Mouse (Mus musculus) myocyte (in vitro differentiated cells): ENCODE measurements around the gene Shroom3. TPM values are rescaled to one million over a fixed set of nuclear protein-coding genes. Genes with fewer than 3 reads are reported as not detected.

Experiments used
- H3K27me3 ChIP-seq: one replicate; pipeline ENCODE4 v1.6.1; 2011; ENCODE audit not compliant: control insufficient read depth, insufficient read depth, insufficient read length
- H3K36me3 ChIP-seq: one replicate; pipeline ENCODE4 v1.6.1; 2011; ENCODE audit not compliant: control insufficient read depth, insufficient read depth
- H3K4me2 ChIP-seq: one replicate; pipeline ENCODE4 v1.6.1; 2011; ENCODE audit warnings: low read depth, control low read depth
- H3K4me3 ChIP-seq: one replicate; pipeline ENCODE4 v1.5.1; 2011; ENCODE audit warnings: mild to moderate bottlenecking, control low read depth, moderate library complexity
- H3K79me2 ChIP-seq: one replicate; pipeline ENCODE4 v1.6.1; 2011; ENCODE audit not compliant: control insufficient read depth, insufficient read depth
- H3ac ChIP-seq: one replicate; pipeline ENCODE4 v1.6.1; 2011; ENCODE audit not compliant: control insufficient read depth, insufficient read length
- CEBPB ChIP-seq: IDR thresholded peaks from 2 replicates; pipeline ENCODE4 v1.6.1; 2011; ENCODE audit warnings: mild to moderate bottlenecking, moderate library complexity; ENCODE audit not compliant: poor library complexity, insufficient read depth, severe bottlenecking
- E2F4 ChIP-seq: IDR thresholded peaks from one replicate; pipeline ENCODE4 v1.6.1; 2011; ENCODE audit warnings: mild to moderate bottlenecking, control low read depth, moderate library complexity; ENCODE audit not compliant: insufficient read depth
- MAX ChIP-seq: IDR thresholded peaks from one replicate; pipeline ENCODE4 v1.6.1; 2011; ENCODE audit warnings: low read depth, mild to moderate bottlenecking, control low read depth
- MYOD1 ChIP-seq, 3 experiments: IDR thresholded peaks; one replicate each; pipeline ENCODE4 v1.6.1; 2011; ENCODE audit warnings: control low read depth in 2 of 3, low read depth in 2 of 3, mild to moderate bottlenecking in 2 of 3, moderate library complexity in 1 of 3; ENCODE audit not compliant: insufficient read length in 2 of 3, control insufficient read depth in 1 of 3
- MYOG ChIP-seq, 3 experiments: IDR thresholded peaks; one replicate each; pipeline ENCODE4 v1.6.1; 2011; ENCODE audit warnings: control low read depth in 2 of 3, low read depth in 2 of 3, mild to moderate bottlenecking in 2 of 3; ENCODE audit not compliant: insufficient read length in 2 of 3, control insufficient read depth in 1 of 3, insufficient read depth in 1 of 3
- POLR2A ChIP-seq: IDR thresholded peaks from one replicate; pipeline ENCODE4 v1.6.1; 2011; ENCODE audit warnings: low read depth, mild to moderate bottlenecking, control low read depth, moderate library complexity; ENCODE audit not compliant: insufficient read length
- POLR2AphosphoS2 ChIP-seq: IDR thresholded peaks from one replicate; pipeline ENCODE4 v1.6.1; 2011; ENCODE audit warnings: low read depth, control low read depth; ENCODE audit not compliant: insufficient read length
- REST ChIP-seq: IDR thresholded peaks from one replicate; pipeline ENCODE4 v1.6.1; 2011; ENCODE audit warnings: mild to moderate bottlenecking, control low read depth, moderate library complexity; ENCODE audit not compliant: insufficient read depth, insufficient read length
- SRF ChIP-seq: IDR thresholded peaks from one replicate; pipeline ENCODE4 v1.6.1; 2011; ENCODE audit warnings: low read depth; ENCODE audit not compliant: control insufficient read depth, insufficient read length
- TCF12 ChIP-seq: IDR thresholded peaks from one replicate; pipeline ENCODE4 v1.6.1; 2011; ENCODE audit warnings: mild to moderate bottlenecking, control low read depth; ENCODE audit not compliant: poor library complexity, insufficient read depth, severe bottlenecking
- TCF3 ChIP-seq: IDR thresholded peaks from one replicate; pipeline ENCODE4 v1.6.1; 2011; ENCODE audit warnings: low read depth, control low read depth; ENCODE audit not compliant: insufficient read length
- USF1 ChIP-seq: IDR thresholded peaks from one replicate; pipeline ENCODE4 v1.6.1; 2011; ENCODE audit warnings: low read depth, mild to moderate bottlenecking, control low read depth, moderate library complexity
- polyA plus RNA-seq: library from polyadenylated mRNA; unstranded; fragments of >200 nt; fragmentation: generic; extraction: Trizol; gene quantifications from one replicate; pipeline ENCODE4 v1.2.1, GENCODE M21; 2012; ENCODE audit warnings: missing spikeins

Gene Shroom3
- polyA plus RNA-seq, 1 experiment: 7.1 TPM

- Histone ChIP-seq H3ac (no peak overlapping the region), H3K4me2 (no peak overlapping the region), H3K79me2 (no peaks in the 10 kb centered on the region), H3K4me3 (no peak overlapping the region), H3K36me3 (no peaks in the 10 kb centered on the region), H3K27me3 (no peaks in the 10 kb centered on the region)
- TF ChIP-seq MAX (no peak), MYOG (IDR thresholded peaks at IDR 0.05; ENCODE audit: control insufficient read depth in 1 of 3, insufficient read depth in 1 of 3, insufficient read length in 2 of 3, low read depth in 2 of 3) (no peak), POLR2A (no peak), TCF12 (no peak), TCF3 (no peak), REST (no peak), POLR2AphosphoS2 (no peak), MYOD1 (IDR thresholded peaks at IDR 0.05; ENCODE audit: control insufficient read depth in 1 of 3, insufficient read length in 2 of 3, low read depth in 2 of 3) (no peak), E2F4 (no peak), USF1 (no peak), CEBPB (no peak), SRF (no peak)
These were observed 45.1 kb downstream of the Shroom3 start for GRCm38 (mm10) chr5:92728252-92728828.

DNA sequence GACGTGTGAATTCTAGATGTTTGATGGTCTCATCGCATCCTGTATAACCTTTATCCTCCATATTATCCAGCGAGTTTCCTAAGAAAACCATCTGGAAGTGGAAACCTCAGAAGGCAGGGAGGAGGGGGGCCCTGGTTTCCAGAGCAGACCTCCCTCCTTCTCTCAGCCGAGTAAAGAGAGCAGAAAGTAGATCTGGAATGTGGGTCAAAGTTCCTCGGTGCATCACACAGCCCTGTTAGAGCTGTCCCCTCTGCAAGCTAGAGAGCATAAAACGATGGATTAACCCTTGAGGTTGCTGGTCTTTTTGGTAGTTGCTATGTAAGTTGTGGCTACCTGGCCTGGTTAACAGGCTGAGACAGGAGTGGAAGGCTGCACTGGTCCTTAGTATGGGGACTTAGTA lies 46.0 kb downstream of the Shroom3 start:
- no peak overlapping the region for H3ac ChIP-seq
- H3K79me2 ChIP-seq: no peaks in the 10 kb centered on the region
- H3K27me3 ChIP-seq: no peaks in the 10 kb centered on the region
- no peak for TF ChIP-seq POLR2A
- TF ChIP-seq E2F4: no peak
- no peak for TF ChIP-seq REST
- TF ChIP-seq TCF12: no peak
- no peak for TF ChIP-seq TCF3
- no peak for TF ChIP-seq SRF
- TF ChIP-seq USF1: no peak
- TF ChIP-seq MYOD1 (IDR thresholded peaks at IDR 0.05; ENCODE audit: control insufficient read depth in 1 of 3, insufficient read length in 2 of 3, low read depth in 2 of 3): no peak
- no peak for TF ChIP-seq MYOG (IDR thresholded peaks at IDR 0.05; ENCODE audit: control insufficient read depth in 1 of 3, insufficient read depth in 1 of 3, insufficient read length in 2 of 3, low read depth in 2 of 3)
- no peak for TF ChIP-seq MAX
- TF ChIP-seq POLR2AphosphoS2: no peak
- no peak for TF ChIP-seq CEBPB
- no peaks in the 10 kb centered on the region for H3K36me3 ChIP-seq
- H3K4me2 ChIP-seq: no peak overlapping the region
- no peak overlapping the region for H3K4me3 ChIP-seq

GRCm38 (mm10) chr5:92741802-92742201 lies 58.6 kb downstream of the Shroom3 start:
- no peak overlapping the region for H3K4me3 ChIP-seq
- H3K27me3 ChIP-seq: no peaks in the 10 kb centered on the region
- H3K4me2 ChIP-seq: peak overlapping the region; percentile 36
- TF ChIP-seq E2F4 (no peak), MYOD1 (IDR thresholded peaks at IDR 0.05; ENCODE audit: control insufficient read depth in 1 of 3, insufficient read length in 2 of 3, low read depth in 2 of 3) (peak in 1 of 3 experiments; percentile 61), MYOG (IDR thresholded peaks at IDR 0.05; ENCODE audit: control insufficient read depth in 1 of 3, insufficient read depth in 1 of 3, insufficient read length in 2 of 3, low read depth in 2 of 3) (peak in 1 of 3 experiments; percentile 73)
- no peaks in the 10 kb centered on the region for H3K36me3 ChIP-seq
- H3K79me2 ChIP-seq: no peaks in the 10 kb centered on the region
- no peak overlapping the region for H3ac ChIP-seq

DNA sequence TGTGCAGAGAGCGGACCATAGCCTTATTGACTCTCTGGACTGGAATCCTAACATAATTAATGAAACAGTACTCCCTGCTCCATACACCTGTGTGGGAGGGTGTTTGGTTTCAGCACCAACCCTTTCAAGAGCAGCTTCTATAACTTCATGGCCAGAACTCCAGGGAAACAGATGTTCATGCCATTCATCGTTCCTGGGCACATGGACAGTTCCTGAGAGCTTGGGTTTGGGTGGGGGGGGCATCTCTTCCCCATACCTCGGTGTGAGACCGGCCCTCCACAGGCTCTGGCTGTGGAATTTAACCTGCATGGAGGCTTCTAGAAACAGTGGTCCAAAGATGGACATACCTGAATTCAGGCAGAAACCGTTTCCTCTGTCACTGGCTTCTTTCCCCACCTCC lies 59.5 kb downstream of the Shroom3 start:
- H3ac ChIP-seq: no peak overlapping the region
- H3K79me2 ChIP-seq: no peaks in the 10 kb centered on the region
- TF ChIP-seq CEBPB: no peak
- peak in 2 of 3 experiments; percentile 80 to 82 for TF ChIP-seq MYOD1 (IDR thresholded peaks at IDR 0.05; ENCODE audit: control insufficient read depth in 1 of 3, insufficient read length in 2 of 3, low read depth in 2 of 3)
- H3K27me3 ChIP-seq: no peaks in the 10 kb centered on the region
- no peaks in the 10 kb centered on the region for H3K36me3 ChIP-seq
- H3K4me3 ChIP-seq: no peak overlapping the region
- peak overlapping the region; percentile 36 for H3K4me2 ChIP-seq

DNA sequence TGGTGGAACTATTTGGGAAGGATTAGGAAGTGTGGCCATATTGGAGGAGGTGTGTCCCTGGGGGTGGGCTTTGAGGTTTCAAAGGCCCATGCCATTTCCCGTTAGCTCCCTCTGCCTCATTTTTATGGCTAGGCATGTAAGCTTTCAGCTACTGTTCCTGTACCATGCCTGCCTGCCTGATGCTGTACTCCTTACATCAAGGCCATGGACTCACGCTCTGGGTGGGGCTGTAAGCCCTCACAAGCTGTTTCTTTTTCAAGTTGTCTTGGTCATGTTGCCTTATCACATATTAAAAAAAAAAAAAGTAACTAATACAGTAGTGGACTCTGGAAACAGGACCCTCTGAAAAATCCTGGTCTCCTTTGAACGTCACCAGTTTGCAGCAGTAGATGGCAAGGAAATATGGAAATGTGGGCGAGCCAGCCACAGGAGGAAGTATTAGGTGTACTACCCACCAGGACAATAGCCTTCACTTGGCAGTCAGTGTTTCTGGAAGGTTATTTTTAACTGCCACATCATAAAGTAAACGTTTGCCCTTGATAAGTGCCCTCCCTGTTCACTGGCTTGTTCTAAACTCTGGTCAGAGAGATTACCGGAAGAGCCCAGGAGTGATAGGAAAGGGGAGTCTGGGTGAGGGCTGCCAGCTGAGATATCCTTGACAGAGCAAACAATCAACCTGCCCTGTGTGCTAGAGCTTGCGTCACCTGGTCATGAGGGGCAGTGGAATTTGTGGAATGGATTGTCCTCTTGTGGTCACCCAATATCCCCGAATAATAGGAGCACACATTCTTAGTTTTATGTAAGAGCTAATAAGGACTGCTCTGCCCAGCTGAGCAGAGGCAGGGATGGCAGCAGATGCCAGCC lies 62.4 kb downstream of the Shroom3 start:
- Histone ChIP-seq H3K4me2 (peak overlapping the region; percentile 8), H3K4me3 (no peak overlapping the region), H3K79me2 (no peaks in the 10 kb centered on the region), H3ac (no peak overlapping the region), H3K36me3 (no peaks in the 10 kb centered on the region), H3K27me3 (no peaks in the 10 kb centered on the region)
- TF ChIP-seq REST (no peak), SRF (no peak), MYOD1 (IDR thresholded peaks at IDR 0.05; ENCODE audit: control insufficient read depth in 1 of 3, insufficient read length in 2 of 3, low read depth in 2 of 3) (peak in 1 of 3 experiments; percentile 52), CEBPB (peak; percentile 33; the same call in 1 of the 2 replicates), TCF3 (no peak), TCF12 (no peak), POLR2AphosphoS2 (no peak), MAX (no peak), USF1 (no peak), POLR2A (no peak), MYOG (IDR thresholded peaks at IDR 0.05; ENCODE audit: control insufficient read depth in 1 of 3, insufficient read depth in 1 of 3, insufficient read length in 2 of 3, low read depth in 2 of 3) (peak in 1 of 3 experiments; percentile 64), E2F4 (no peak)
